ENCODE assay signal across 10 mouse cellular contexts in genomic region chr10:78338180-78338579, GRCm38 (mm10). TPM values are rescaled to one million over a fixed set of nuclear protein-coding genes. Genes with fewer than 3 reads are reported as not detected.
A peak's percentile ranks its signal among the peaks of the same experiment; 100 is the strongest.
DNase-seq lines count a peak whose midpoint lies in the region; ATAC-seq and TF ChIP-seq lines count a peak whose summit lies in the region.
"Had no signal": no experiment of that assay in that cellular context is flagged by ENCODE, and none has a peak within 500 bp of the region (broad histone marks: within the 10 kb centered on the region; RNA-seq: fewer than 3 reads in every experiment).

No protein-coding gene starts in this region.

- no peaks in the 10 kb centered on the region for H3K4me1 ChIP-seq in intestine, embryonic 15.5 days (replicated peaks)

- no peaks in the 10 kb centered on the region for H3K27me3 ChIP-seq in C2C12 (ENCODE audit: control insufficient read depth, insufficient read depth, insufficient read length)
- H3K27me3 ChIP-seq in intestine, embryonic 15.5 days (replicated peaks): no peaks in the 10 kb centered on the region

- H3K36me3 ChIP-seq in C2C12 (ENCODE audit: control insufficient read depth, insufficient read depth): no peaks in the 10 kb centered on the region
- no peaks in the 10 kb centered on the region for H3K36me3 ChIP-seq in intestine, embryonic 15.5 days

- H3K79me2 ChIP-seq in C2C12 (ENCODE audit: control insufficient read depth, insufficient read depth): peaks cover 88% of the 10 kb centered on the region

- H3ac ChIP-seq in C2C12 (ENCODE audit: control insufficient read depth, insufficient read length, low read depth): peak overlapping the region; percentile 8

- H3K9ac ChIP-seq in intestine, embryonic 15.5 days: no peak overlapping the region

- WGBS in intestine, embryonic 15.5 days: 56% methylated on average over 5 of the region's 5 CpGs

- no peak overlapping the region for H3K4me2 ChIP-seq in intestine, embryonic 15.5 days (replicated peaks)

- no peak overlapping the region for H3K27ac ChIP-seq in intestine, embryonic 15.5 days

- no peak overlapping the region for H3K4me3 ChIP-seq in C2C12 (ENCODE audit: insufficient read depth, poor library complexity, severe bottlenecking)
- H3K4me3 ChIP-seq in intestine, embryonic 15.5 days (replicated peaks): no peak overlapping the region

- peaks cover 17% of the 10 kb centered on the region for H3K79me3 ChIP-seq in C2C12 (ENCODE audit: low read depth)

- TF ChIP-seq CTCF in C2C12 (IDR thresholded peaks at IDR 0.05; ENCODE audit: control insufficient read depth, insufficient read depth, insufficient read length): no peak

- no peaks in the 10 kb centered on the region for H3K9me3 ChIP-seq in intestine, embryonic 15.5 days

- no peak for DNase-seq in frontal cortex, postnatal 25 days (ENCODE audit: low spot score in 2 of 2)
- peak; percentile 28 for DNase-seq in gastrocnemius, postnatal 10 days
- peak; percentile 63 for DNase-seq in heart, postnatal 4 days
- DNase-seq in ovary, postnatal 36 days (ENCODE audit: low spot score): no peak
- no peak for DNase-seq in layer of hippocampus, postnatal 25 days (ENCODE audit: extremely low spot score in 1 of 2, low spot score in 1 of 2)
- DNase-seq: layer of hippocampus, postnatal 36 days had no signal

- ATAC-seq in frontal cortex, adult (ENCODE audit: low TSS enrichment): peak; percentile 75
- ATAC-seq in intestine, embryonic 15.5 days: no peak
- ATAC-seq: forebrain, embryonic 16.5 days had no signal

TF ChIP-seq in C2C12, 6 proteins besides CTCF, POLR2A, EP300 and RAD21:
- TF ChIP-seq MYOD1 (IDR thresholded peaks at IDR 0.05; ENCODE audit: control insufficient read depth, insufficient read length, low read depth): peak; percentile 59
- peak; percentile 43 for TF ChIP-seq FOSL1 (IDR thresholded peaks at IDR 0.05; ENCODE audit: insufficient read depth, low read length, poor library complexity, severe bottlenecking)
- TF ChIP-seq CEBPB (IDR thresholded peaks at IDR 0.05; ENCODE audit: low read depth): no peak
- TF ChIP-seq MAX (IDR thresholded peaks at IDR 0.05): peak; percentile 13

RNA-seq across cellular contexts. Expression of gene Agpat3, which starts 14.1 kb away (rescaled TPM):
- 95.0 TPM for polyA plus RNA-seq in C2C12 (2012; fragmentation: generic; extraction: Trizol)
- 100 to 1,000 TPM; 182 to 191 TPM for total RNA-seq in gastrocnemius, postnatal 10 days (2021)
- 100 to 1,000 TPM; 242 to 263 TPM for total RNA-seq in heart, postnatal 4 days (2021)
- 100 to 1,000 TPM; 233 TPM for total RNA-seq in layer of hippocampus, postnatal 25 days (2021)
- polyA plus RNA-seq in intestine, embryonic 15.5 days (2015; fragmentation: Nextera tagmentation; extraction: Ambion mirVana): 58.2 and 70.6 TPM in 2 replicates

Comparison
In these comparisons a context has a peak if more than half of its experiments do, and no peak if none do; other contexts are left out.
1. DNase-seq: peak in gastrocnemius, postnatal 10 days (single experiment) and heart, postnatal 4 days (single experiment); none in frontal cortex, postnatal 25 days (0 of 2), ovary, postnatal 36 days (single experiment) and layer of hippocampus, postnatal 25 days (0 of 2).